In genomic region chr2:92172300-92172699, GRCm38 (mm10) we compare ENCODE assay signal across 21 mouse cellular contexts.
"Had no signal": no experiment of that assay in that cellular context is flagged by ENCODE, and none has a peak within 500 bp of the region (broad histone marks: within the 10 kb centered on the region; RNA-seq: fewer than 3 reads in every experiment).

No protein-coding gene starts in this region.

- H3K4me2 ChIP-seq: limb, embryonic 12.5 days; limb, embryonic 15.5 days; liver, embryonic 11.5 days; midbrain, embryonic 12.5 days; midbrain, embryonic 15.5 days; neural tube, embryonic 12.5 days; neural tube, embryonic 15.5 days had no signal

- H3K27me3 ChIP-seq: limb, embryonic 12.5 days; limb, embryonic 15.5 days; midbrain, embryonic 12.5 days; midbrain, embryonic 15.5 days; neural tube, embryonic 12.5 days; neural tube, embryonic 15.5 days had no signal

- H3K4me1 ChIP-seq: limb, embryonic 12.5 days; limb, embryonic 15.5 days; midbrain, embryonic 12.5 days; midbrain, embryonic 15.5 days; neural tube, embryonic 15.5 days had no signal

- H3K36me3 ChIP-seq: limb, embryonic 12.5 days; limb, embryonic 15.5 days; midbrain, embryonic 12.5 days; midbrain, embryonic 15.5 days; neural tube, embryonic 12.5 days; neural tube, embryonic 15.5 days had no signal

- H3K27ac ChIP-seq: kidney, postnatal 0 days; layer of hippocampus, adult 2 months; limb, embryonic 12.5 days; limb, embryonic 15.5 days; liver, embryonic 14.5 days; macrophage; midbrain, embryonic 12.5 days; midbrain, embryonic 15.5 days; neural tube, embryonic 12.5 days; neural tube, embryonic 15.5 days had no signal

- H3K9me3 ChIP-seq: limb, embryonic 12.5 days; limb, embryonic 15.5 days; midbrain, embryonic 12.5 days; midbrain, embryonic 15.5 days; neural tube, embryonic 12.5 days; neural tube, embryonic 15.5 days had no signal

- DNase-seq: kidney, adult 2 months; kidney, postnatal 25 days; left cerebral cortex, postnatal 4 days; liver, postnatal 0 days; lung, postnatal 10 days; right cerebral cortex, adult 18-20 months; right cerebral cortex, postnatal 14 days; right cerebral cortex, postnatal 4 days; thymus, postnatal 36 days had no signal

- H3K4me3 ChIP-seq: layer of hippocampus, adult 2 months; limb, embryonic 12.5 days; limb, embryonic 15.5 days; midbrain, embryonic 12.5 days; midbrain, embryonic 15.5 days; neural tube, embryonic 12.5 days; neural tube, embryonic 15.5 days had no signal

- H3K9ac ChIP-seq: limb, embryonic 12.5 days; limb, embryonic 15.5 days; liver, embryonic 14.5 days; liver, postnatal 0 days; midbrain, embryonic 12.5 days; midbrain, embryonic 15.5 days; neural tube, embryonic 12.5 days; neural tube, embryonic 15.5 days had no signal

- ATAC-seq: inflammation-experienced regulatory T-cells, adult 6 months; liver, postnatal 0 days; midbrain, embryonic 15.5 days had no signal
